Mouse (Mus musculus): Measurements from ENCODE around the gene Fam84b.

DNA sequence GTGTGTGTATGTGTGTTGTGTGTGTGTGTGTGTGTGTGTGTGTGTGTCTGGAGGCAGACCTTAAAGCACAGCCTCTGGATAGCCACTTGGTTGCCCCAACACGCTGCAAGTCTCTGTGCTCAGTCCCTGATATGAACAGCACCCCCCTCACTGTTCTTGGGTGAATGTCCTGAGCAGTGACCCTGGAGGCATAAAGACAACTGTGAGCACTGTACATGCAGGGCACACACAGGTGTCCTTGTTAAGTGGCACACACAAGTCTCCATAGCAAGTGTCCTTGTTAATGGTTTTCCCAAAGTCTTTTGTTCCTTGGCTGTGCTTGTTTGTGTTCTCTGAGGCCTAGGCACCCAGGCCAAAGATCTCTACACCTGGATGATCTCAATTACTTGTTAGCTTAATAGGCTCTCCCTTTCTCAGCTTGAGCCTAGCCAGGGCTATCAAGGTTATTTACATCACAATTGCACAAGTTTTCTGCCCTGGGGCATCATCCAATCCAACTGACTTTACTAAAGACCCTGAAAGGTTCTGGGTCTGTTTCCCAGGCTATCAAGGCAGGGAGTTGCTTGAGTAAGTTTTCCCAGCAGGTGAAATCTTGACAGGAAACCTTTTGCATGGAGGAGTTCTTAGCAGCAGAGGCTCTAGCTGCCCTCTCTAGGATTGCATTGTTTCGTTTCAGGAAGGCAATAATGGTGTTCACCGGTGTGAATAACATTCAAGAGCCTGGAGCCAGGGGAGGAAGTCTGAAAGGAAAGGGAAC, 13.9 kb downstream of the Fam84b start:
- no peak for TF ChIP-seq CTCF (IDR thresholded peaks at IDR 0.05; ENCODE audit: low read depth, low read length)
- TF ChIP-seq POLR2A (IDR thresholded peaks at IDR 0.05; ENCODE audit: insufficient read depth, low read length) = no peak

All from ES-Bruce4 (cell line).